Mouse (Mus musculus): ENCODE measurements around the gene Il17a. TPM values are rescaled to one million over a fixed set of nuclear protein-coding genes. Genes with fewer than 3 reads are reported as not detected.
"Not testable (repeated sequence)": the region's sequence is repeated elsewhere in the genome, so short reads cannot be mapped to it uniquely, and the experiment has no call there.

The Il17a gene
- polyA plus RNA-seq, 1 experiment: not detected

- H3K4me3 ChIP-seq (ENCODE audit: insufficient read depth, low read depth, low read length): no peak overlapping the region
- H3K4me1 ChIP-seq (ENCODE audit: control insufficient read depth, insufficient read depth, low read length): no peaks in the 10 kb centered on the region
- WGBS: 73% methylated on average over 3 of the region's 3 CpGs
- no peak overlapping the region for H3K27ac ChIP-seq (ENCODE audit: insufficient read depth, low read depth, low read length)
- no peak for TF ChIP-seq POLR2A (IDR thresholded peaks at IDR 0.05; ENCODE audit: insufficient read depth, low read depth, low read length)
- TF ChIP-seq CTCF (IDR thresholded peaks at IDR 0.05; ENCODE audit: insufficient read depth, low read depth, low read length): no peak
Measured at GRCm38 (mm10) chr1:20700011-20700410, 30.7 kb upstream of the Il17a start.

- WGBS: 80% methylated on average over 4 of the region's 4 CpGs
- TF ChIP-seq CTCF (IDR thresholded peaks at IDR 0.05; ENCODE audit: insufficient read depth, low read depth, low read length): no peak
- no peak overlapping the region for H3K4me3 ChIP-seq (ENCODE audit: insufficient read depth, low read depth, low read length)
- no peak overlapping the region for H3K27ac ChIP-seq (ENCODE audit: insufficient read depth, low read depth, low read length)
- H3K4me1 ChIP-seq (ENCODE audit: control insufficient read depth, insufficient read depth, low read length): no peaks in the 10 kb centered on the region
Measured at GRCm38 (mm10) chr1:20736572-20736971, 5.9 kb downstream of the Il17a start.

- Histone ChIP-seq H3K27ac (ENCODE audit: insufficient read depth, low read depth, low read length) (no peak overlapping the region), H3K4me1 (ENCODE audit: control insufficient read depth, insufficient read depth, low read length) (no peaks in the 10 kb centered on the region), H3K4me3 (ENCODE audit: insufficient read depth, low read depth, low read length) (no peak overlapping the region)
- no peak for TF ChIP-seq POLR2A (IDR thresholded peaks at IDR 0.05; ENCODE audit: insufficient read depth, low read depth, low read length)
- no peak for TF ChIP-seq CTCF (IDR thresholded peaks at IDR 0.05; ENCODE audit: insufficient read depth, low read depth, low read length)
- 96% methylated on average over 2 of the region's 2 CpGs for WGBS
Measured at GRCm38 (mm10) chr1:20738483-20738882, 7.8 kb downstream of the Il17a start.

- Histone ChIP-seq H3K27ac (ENCODE audit: insufficient read depth, low read depth, low read length) (no peak overlapping the region), H3K4me1 (ENCODE audit: control insufficient read depth, insufficient read depth, low read length) (no peaks in the 10 kb centered on the region), H3K4me3 (ENCODE audit: insufficient read depth, low read depth, low read length) (no peak overlapping the region)
- WGBS: 85% methylated on average over 3 of the region's 3 CpGs
- TF ChIP-seq CTCF (IDR thresholded peaks at IDR 0.05; ENCODE audit: insufficient read depth, low read depth, low read length) (no peak), POLR2A (IDR thresholded peaks at IDR 0.05; ENCODE audit: insufficient read depth, low read depth, low read length) (no peak)
Measured at GRCm38 (mm10) chr1:20740496-20740998, 9.8 kb downstream of the Il17a start.

GRCm38 (mm10) chr1:20754439-20754838 lies 23.7 kb downstream of the Il17a start:
- 84% methylated on average over 10 of the region's 10 CpGs for WGBS
- no peak for TF ChIP-seq CTCF (IDR thresholded peaks at IDR 0.05; ENCODE audit: insufficient read depth, low read depth, low read length)
- no peak for TF ChIP-seq POLR2A (IDR thresholded peaks at IDR 0.05; ENCODE audit: insufficient read depth, low read depth, low read length)
- Histone ChIP-seq H3K4me3 (ENCODE audit: insufficient read depth, low read depth, low read length) (no peak overlapping the region), H3K27ac (ENCODE audit: insufficient read depth, low read depth, low read length) (no peak overlapping the region), H3K4me1 (ENCODE audit: control insufficient read depth, insufficient read depth, low read length) (no peaks in the 10 kb centered on the region)

- 87% methylated on average over 3 of the region's 3 CpGs for whole genome bisulfite sequencing
- no peak for TF ChIP-seq CTCF (IDR thresholded peaks at IDR 0.05; ENCODE audit: insufficient read depth, low read depth, low read length)
- no peak for TF ChIP-seq POLR2A (IDR thresholded peaks at IDR 0.05; ENCODE audit: insufficient read depth, low read depth, low read length)
- H3K27ac ChIP-seq (ENCODE audit: insufficient read depth, low read depth, low read length): no peak overlapping the region
- no peaks in the 10 kb centered on the region for H3K4me1 ChIP-seq (ENCODE audit: control insufficient read depth, insufficient read depth, low read length)
- H3K4me3 ChIP-seq (ENCODE audit: insufficient read depth, low read depth, low read length): no peak overlapping the region
Measured at GRCm38 (mm10) chr1:20757586-20757985, 26.9 kb downstream of the Il17a start.

GRCm38 (mm10) chr1:20759799-20760198 lies 29.1 kb downstream of the Il17a start:
- TF ChIP-seq CTCF (IDR thresholded peaks at IDR 0.05; ENCODE audit: insufficient read depth, low read depth, low read length) (no peak), POLR2A (IDR thresholded peaks at IDR 0.05; ENCODE audit: insufficient read depth, low read depth, low read length) (no peak)
- WGBS: 88% methylated on average over 10 of the region's 10 CpGs

GRCm38 (mm10) chr1:20760331-20760730 lies 29.6 kb downstream of the Il17a start:
- 92% methylated on average over 5 of the region's 5 CpGs for WGBS
- Histone ChIP-seq H3K27ac (ENCODE audit: insufficient read depth, low read depth, low read length) (no peak overlapping the region), H3K4me3 (ENCODE audit: insufficient read depth, low read depth, low read length) (no peak overlapping the region), H3K4me1 (ENCODE audit: control insufficient read depth, insufficient read depth, low read length) (no peaks in the 10 kb centered on the region)
- TF ChIP-seq CTCF (IDR thresholded peaks at IDR 0.05; ENCODE audit: insufficient read depth, low read depth, low read length) (no peak), POLR2A (IDR thresholded peaks at IDR 0.05; ENCODE audit: insufficient read depth, low read depth, low read length) (no peak)

More at GRCm38 (mm10) chr1:20759799-20760198, 29.1 kb downstream of the Il17a start:
- Histone ChIP-seq H3K4me3 (ENCODE audit: insufficient read depth, low read depth, low read length) (no peak overlapping the region), H3K4me1 (ENCODE audit: control insufficient read depth, insufficient read depth, low read length) (no peaks in the 10 kb centered on the region), H3K27ac (ENCODE audit: insufficient read depth, low read depth, low read length) (no peak overlapping the region)

- 32% methylated on average over 4 of the region's 4 CpGs for WGBS
- Histone ChIP-seq H3K27ac (ENCODE audit: insufficient read depth, low read depth, low read length) (no peak overlapping the region), H3K4me1 (ENCODE audit: control insufficient read depth, insufficient read depth, low read length) (no peaks in the 10 kb centered on the region), H3K4me3 (ENCODE audit: insufficient read depth, low read depth, low read length) (no peak overlapping the region)
- no peak for TF ChIP-seq CTCF (IDR thresholded peaks at IDR 0.05; ENCODE audit: insufficient read depth, low read depth, low read length)
- no peak for TF ChIP-seq POLR2A (IDR thresholded peaks at IDR 0.05; ENCODE audit: insufficient read depth, low read depth, low read length)
Measured at GRCm38 (mm10) chr1:20761411-20761810, 30.7 kb downstream of the Il17a start.

- Histone ChIP-seq H3K4me1 (ENCODE audit: control insufficient read depth, insufficient read depth, low read length) (no peaks in the 10 kb centered on the region), H3K4me3 (ENCODE audit: insufficient read depth, low read depth, low read length) (no peak overlapping the region), H3K27ac (ENCODE audit: insufficient read depth, low read depth, low read length) (no peak overlapping the region)
- no peak for TF ChIP-seq CTCF (IDR thresholded peaks at IDR 0.05; ENCODE audit: insufficient read depth, low read depth, low read length)
- no peak for TF ChIP-seq POLR2A (IDR thresholded peaks at IDR 0.05; ENCODE audit: insufficient read depth, low read depth, low read length)
- WGBS: 86% methylated on average over 6 of the region's 6 CpGs
Measured at GRCm38 (mm10) chr1:20766526-20766925, 35.8 kb downstream of the Il17a start.

GRCm38 (mm10) chr1:20774026-20774730 lies 43.5 kb downstream of the Il17a start:
- H3K4me1 ChIP-seq (ENCODE audit: control insufficient read depth, insufficient read depth, low read length); H3K27ac ChIP-seq (ENCODE audit: insufficient read depth, low read depth, low read length); H3K4me3 ChIP-seq (ENCODE audit: insufficient read depth, low read depth, low read length): not testable (repeated sequence)
- 85% methylated on average over 4 of the region's 4 CpGs for WGBS
